ENCODE assay signal across 11 mouse cellular contexts in genomic region chr9:48294754-48295153, GRCm38 (mm10).
"Had no signal": no experiment of that assay in that cellular context is flagged by ENCODE, and none has a peak within 500 bp of the region (broad histone marks: within the 10 kb centered on the region; RNA-seq: fewer than 3 reads in every experiment).

No protein-coding gene starts in this region.

- ATAC-seq: midbrain, embryonic 16.5 days had no signal

- DNase-seq: lung, adult 18-20 months; lung, embryonic 14.5 days; lung, postnatal 10 days; lung, postnatal 4 days; midbrain, embryonic 14.5 days; retina, postnatal 1 day; right cerebral cortex, adult 18-20 months; thymus, adult 2 months; thymus, postnatal 25 days; thymus, postnatal 4 days had no signal
